Mouse (Mus musculus): ENCODE results near the gene Fgf3. TPM values are rescaled to one million over a fixed set of nuclear protein-coding genes. Genes with fewer than 3 reads are reported as not detected.
"Not testable (repeated sequence)": the region's sequence is repeated elsewhere in the genome, so short reads cannot be mapped to it uniquely, and the experiment has no call there.

Gene Fgf3
- polyA plus RNA-seq, 1 experiment: not detected

GRCm38 (mm10) chr7:144867602-144868001 is 29.7 kb downstream of the Fgf3 start:
- TF ChIP-seq POLR2A (IDR thresholded peaks at IDR 0.05; ENCODE audit: borderline replicate concordance, low read depth, low read length): no peak
- TF ChIP-seq CTCF (IDR thresholded peaks at IDR 0.05; ENCODE audit: low read depth, low read length): no peak

GRCm38 (mm10) chr7:144872420-144872819 is 34.5 kb downstream of the Fgf3 start:
- Histone ChIP-seq H3K4me1 (ENCODE audit: control insufficient read depth, insufficient read depth, low read length) (no peaks in the 10 kb centered on the region), H3K4me3 (ENCODE audit: insufficient read depth, low read length) (no peak overlapping the region)
- TF ChIP-seq CTCF (IDR thresholded peaks at IDR 0.05; ENCODE audit: low read depth, low read length): no peak
- TF ChIP-seq POLR2A (IDR thresholded peaks at IDR 0.05; ENCODE audit: borderline replicate concordance, low read depth, low read length): no peak

More at GRCm38 (mm10) chr7:144867602-144868001, 29.7 kb downstream of the Fgf3 start:
- H3K27ac ChIP-seq (ENCODE audit: insufficient read depth, low read depth, low read length): no peak overlapping the region
- no peaks in the 10 kb centered on the region for H3K4me1 ChIP-seq (ENCODE audit: control insufficient read depth, insufficient read depth, low read length)
- H3K4me3 ChIP-seq (ENCODE audit: insufficient read depth, low read length): no peak overlapping the region

GRCm38 (mm10) chr7:144873160-144873559 is 35.3 kb downstream of the Fgf3 start:
- H3K4me3 ChIP-seq (ENCODE audit: insufficient read depth, low read length): no peak overlapping the region
- H3K27ac ChIP-seq (ENCODE audit: insufficient read depth, low read depth, low read length): no peak overlapping the region
- no peaks in the 10 kb centered on the region for H3K4me1 ChIP-seq (ENCODE audit: control insufficient read depth, insufficient read depth, low read length)
- no peak for TF ChIP-seq POLR2A (IDR thresholded peaks at IDR 0.05; ENCODE audit: borderline replicate concordance, low read depth, low read length)
- no peak for TF ChIP-seq CTCF (IDR thresholded peaks at IDR 0.05; ENCODE audit: low read depth, low read length)

More at GRCm38 (mm10) chr7:144872420-144872819, 34.5 kb downstream of the Fgf3 start:
- no peak overlapping the region for H3K27ac ChIP-seq (ENCODE audit: insufficient read depth, low read depth, low read length)

- Histone ChIP-seq H3K4me3 (ENCODE audit: insufficient read depth, low read length) (no peak overlapping the region), H3K27ac (ENCODE audit: insufficient read depth, low read depth, low read length) (no peak overlapping the region), H3K4me1 (ENCODE audit: control insufficient read depth, insufficient read depth, low read length) (no peaks in the 10 kb centered on the region)
- TF ChIP-seq CTCF (IDR thresholded peaks at IDR 0.05; ENCODE audit: low read depth, low read length) (no peak), POLR2A (IDR thresholded peaks at IDR 0.05; ENCODE audit: borderline replicate concordance, low read depth, low read length) (no peak)
Measured at GRCm38 (mm10) chr7:144874226-144874625, 36.3 kb downstream of the Fgf3 start.

- TF ChIP-seq POLR2A (IDR thresholded peaks at IDR 0.05; ENCODE audit: borderline replicate concordance, low read depth, low read length) (no peak), CTCF (IDR thresholded peaks at IDR 0.05; ENCODE audit: low read depth, low read length) (no peak)
- H3K4me1 ChIP-seq (ENCODE audit: control insufficient read depth, insufficient read depth, low read length): no peaks in the 10 kb centered on the region
- no peak overlapping the region for H3K27ac ChIP-seq (ENCODE audit: insufficient read depth, low read depth, low read length)
- no peak overlapping the region for H3K4me3 ChIP-seq (ENCODE audit: insufficient read depth, low read length)
Measured at GRCm38 (mm10) chr7:144878401-144878800, 40.5 kb downstream of the Fgf3 start.

- TF ChIP-seq POLR2A (IDR thresholded peaks at IDR 0.05; ENCODE audit: borderline replicate concordance, low read depth, low read length) (no peak), CTCF (IDR thresholded peaks at IDR 0.05; ENCODE audit: low read depth, low read length) (no peak)
- Histone ChIP-seq H3K27ac (ENCODE audit: insufficient read depth, low read depth, low read length) (no peak overlapping the region), H3K4me3 (ENCODE audit: insufficient read depth, low read length) (no peak overlapping the region), H3K4me1 (ENCODE audit: control insufficient read depth, insufficient read depth, low read length) (no peaks in the 10 kb centered on the region)
Measured at GRCm38 (mm10) chr7:144883106-144883505, 45.2 kb downstream of the Fgf3 start.

GRCm38 (mm10) chr7:144887672-144888071 is 49.8 kb downstream of the Fgf3 start:
- H3K4me3 ChIP-seq (ENCODE audit: insufficient read depth, low read length): no peak overlapping the region
- no peak overlapping the region for H3K27ac ChIP-seq (ENCODE audit: insufficient read depth, low read depth, low read length)
- no peaks in the 10 kb centered on the region for H3K4me1 ChIP-seq (ENCODE audit: control insufficient read depth, insufficient read depth, low read length)
- TF ChIP-seq POLR2A (IDR thresholded peaks at IDR 0.05; ENCODE audit: borderline replicate concordance, low read depth, low read length): no peak
- TF ChIP-seq CTCF (IDR thresholded peaks at IDR 0.05; ENCODE audit: low read depth, low read length): no peak

GRCm38 (mm10) chr7:144888564-144889299 is 50.8 kb downstream of the Fgf3 start:
- no peak overlapping the region for H3K27ac ChIP-seq (ENCODE audit: insufficient read depth, low read depth, low read length)
- no peak overlapping the region for H3K4me3 ChIP-seq (ENCODE audit: insufficient read depth, low read length)
- TF ChIP-seq CTCF (IDR thresholded peaks at IDR 0.05; ENCODE audit: low read depth, low read length) (no peak), POLR2A (IDR thresholded peaks at IDR 0.05; ENCODE audit: borderline replicate concordance, low read depth, low read length) (no peak)
- H3K4me1 ChIP-seq (ENCODE audit: control insufficient read depth, insufficient read depth, low read length): no peaks in the 10 kb centered on the region

GRCm38 (mm10) chr7:144890661-144891060 is 52.8 kb downstream of the Fgf3 start:
- H3K4me1 ChIP-seq (ENCODE audit: control insufficient read depth, insufficient read depth, low read length); H3K4me3 ChIP-seq (ENCODE audit: insufficient read depth, low read length); H3K27ac ChIP-seq (ENCODE audit: insufficient read depth, low read depth, low read length): not testable (repeated sequence)

- TF ChIP-seq CTCF (IDR thresholded peaks at IDR 0.05; ENCODE audit: low read depth, low read length) (no peak), POLR2A (IDR thresholded peaks at IDR 0.05; ENCODE audit: borderline replicate concordance, low read depth, low read length) (no peak)
- Histone ChIP-seq H3K27ac (ENCODE audit: insufficient read depth, low read depth, low read length) (no peak overlapping the region), H3K4me1 (ENCODE audit: control insufficient read depth, insufficient read depth, low read length) (no peaks in the 10 kb centered on the region; the same call in 1 of the 2 replicates), H3K4me3 (ENCODE audit: insufficient read depth, low read length) (no peak overlapping the region)
Measured at GRCm38 (mm10) chr7:144891863-144892262, 54.0 kb downstream of the Fgf3 start.

Measured in bone marrow macrophage, adult 2 months (primary cell).